Mouse (Mus musculus) liver, embryonic 15.5 days (tissue): ENCODE results near the gene Nln. TPM values are rescaled to one million over a fixed set of nuclear protein-coding genes. Genes with fewer than 3 reads are reported as not detected.

Experiments used
- ATAC-seq: fragments of 200-750 bp; cut with Nextera tagmentation; 2 replicates; pipeline ENCODE4 v1.8.0; 2017; ENCODE audit warnings: moderate number of reproducible peaks, mild to moderate bottlenecking, moderate library complexity; ENCODE audit not compliant: insufficient read depth
- H3K27ac ChIP-seq: fragments of 300-500 bp; sonication (generic); replicated peaks from 2 replicates; pipeline ENCODE4 v1.5.1; 2015; ENCODE audit warnings: mild to moderate bottlenecking, inconsistent platforms
- H3K27me3 ChIP-seq: fragments of 300-500 bp; sonication (generic); 2 replicates; pipeline ENCODE4 v1.6.1; 2015; ENCODE audit warnings: mild to moderate bottlenecking, inconsistent platforms
- H3K36me3 ChIP-seq: fragments of 300-500 bp; sonication (generic); replicated peaks from 2 replicates; pipeline ENCODE4 v1.6.1; 2015; ENCODE audit warnings: moderate library complexity, mild to moderate bottlenecking, inconsistent platforms
- H3K4me1 ChIP-seq: fragments of 300-500 bp; sonication (generic); replicated peaks from 2 replicates; pipeline ENCODE4 v1.6.1; 2015; ENCODE audit warnings: inconsistent platforms
- H3K4me2 ChIP-seq: fragments of 300-500 bp; sonication (generic); 2 replicates; pipeline ENCODE4 v1.6.1; 2015; ENCODE audit warnings: moderate library complexity, mild to moderate bottlenecking, inconsistent platforms
- H3K4me3 ChIP-seq: fragments of 300-500 bp; sonication (generic); replicated peaks from 2 replicates; pipeline ENCODE4 v1.5.1; 2015; ENCODE audit warnings: mild to moderate bottlenecking, inconsistent platforms
- H3K9ac ChIP-seq: fragments of 300-500 bp; sonication (generic); 2 replicates; pipeline ENCODE4 v1.6.1; 2015; ENCODE audit warnings: moderate library complexity, mild to moderate bottlenecking, inconsistent platforms
- H3K9me3 ChIP-seq: fragments of 300-500 bp; sonication (generic); replicated peaks from 2 replicates; pipeline ENCODE4 v1.6.1; 2016; ENCODE audit warnings: inconsistent platforms
- WGBS: fragments of 180-500 bp; shearing (Covaris S2); methylation state at CpG from one replicate; pipeline ENCODE4 v1.1.7; 2015; ENCODE audit warnings: mixed read lengths; ENCODE audit not compliant: insufficient replicate concordance; 5-methylcytosine and 5-hydroxymethylcytosine counted together
- polyA plus RNA-seq: library from polyadenylated mRNA; unstranded; fragments of >200 nt; fragmentation: Nextera tagmentation; extraction: Ambion mirVana; gene quantifications from 2 replicates; pipeline ENCODE4 v1.2.1, GENCODE M21; 2015

The Nln gene
- polyA plus RNA-seq, 1 experiment from 2014 or later: 12.8 TPM

- Histone ChIP-seq H3K4me2 (no peak overlapping the region), H3K9ac (no peak overlapping the region), H3K36me3 (no peaks in the 10 kb centered on the region), H3K9me3 (no peaks in the 10 kb centered on the region), H3K27ac (no peak overlapping the region), H3K4me3 (no peak overlapping the region), H3K27me3 (no peaks in the 10 kb centered on the region), H3K4me1 (no peaks in the 10 kb centered on the region)
- no peak for ATAC-seq
- WGBS: 69% methylated on average over 11 of the region's 11 CpGs
Observed at GRCm38 (mm10) chr13:104014038-104014437, 95.4 kb downstream of the Nln start.

GRCm38 (mm10) chr13:104013380-104013779 lies 96.0 kb downstream of the Nln start:
- 57% methylated on average over 6 of the region's 6 CpGs for WGBS
- no peak overlapping the region for H3K9ac ChIP-seq
- H3K4me2 ChIP-seq: no peak overlapping the region
- no peaks in the 10 kb centered on the region for H3K27me3 ChIP-seq
- H3K9me3 ChIP-seq: no peaks in the 10 kb centered on the region
- no peak for ATAC-seq
- H3K36me3 ChIP-seq: no peaks in the 10 kb centered on the region
- no peak overlapping the region for H3K27ac ChIP-seq
- no peaks in the 10 kb centered on the region for H3K4me1 ChIP-seq
- H3K4me3 ChIP-seq: no peak overlapping the region

- no peak overlapping the region for H3K4me3 ChIP-seq
- H3K27me3 ChIP-seq: no peaks in the 10 kb centered on the region
- no peak overlapping the region for H3K4me2 ChIP-seq
- 27% methylated on average over 11 of the region's 11 CpGs for WGBS
- H3K27ac ChIP-seq: no peak overlapping the region
- ATAC-seq: no peak
- H3K9me3 ChIP-seq: no peaks in the 10 kb centered on the region
- H3K9ac ChIP-seq: no peak overlapping the region
- no peaks in the 10 kb centered on the region for H3K4me1 ChIP-seq
- no peaks in the 10 kb centered on the region for H3K36me3 ChIP-seq
Observed at GRCm38 (mm10) chr13:104012214-104012833, 97.1 kb downstream of the Nln start.

GRCm38 (mm10) chr13:104011289-104011688 lies 98.1 kb downstream of the Nln start:
- H3K9ac ChIP-seq: no peak overlapping the region
- no peaks in the 10 kb centered on the region for H3K4me1 ChIP-seq
- no peaks in the 10 kb centered on the region for H3K9me3 ChIP-seq
- H3K27ac ChIP-seq: no peak overlapping the region
- H3K27me3 ChIP-seq: no peaks in the 10 kb centered on the region
- WGBS: 43% methylated on average over 5 of the region's 5 CpGs
- no peaks in the 10 kb centered on the region for H3K36me3 ChIP-seq
- H3K4me3 ChIP-seq: no peak overlapping the region
- ATAC-seq: no peak
- no peak overlapping the region for H3K4me2 ChIP-seq

GRCm38 (mm10) chr13:104005231-104005845 lies 104.1 kb downstream of the Nln start:
- Histone ChIP-seq H3K27ac (no peak overlapping the region), H3K36me3 (no peaks in the 10 kb centered on the region), H3K4me1 (no peaks in the 10 kb centered on the region), H3K4me2 (no peak overlapping the region), H3K4me3 (no peak overlapping the region), H3K9ac (no peak overlapping the region), H3K27me3 (no peaks in the 10 kb centered on the region), H3K9me3 (no peaks in the 10 kb centered on the region)
- no peak for ATAC-seq
- 68% methylated on average over 6 of the region's 6 CpGs for WGBS

GRCm38 (mm10) chr13:103994085-103994455 lies 115.3 kb downstream of the Nln start:
- no peak for ATAC-seq
- Histone ChIP-seq H3K27me3 (no peaks in the 10 kb centered on the region), H3K9ac (no peak overlapping the region), H3K4me3 (no peak overlapping the region), H3K27ac (no peak overlapping the region), H3K36me3 (no peaks in the 10 kb centered on the region), H3K9me3 (no peaks in the 10 kb centered on the region), H3K4me1 (0 out of 2 replicates have a peak, but pooled peaks cover 6% of the 10 kb centered on the region), H3K4me2 (no peak overlapping the region)
- 19% methylated on average over 5 of the region's 5 CpGs for WGBS

GRCm38 (mm10) chr13:103993142-103994084 lies 116.0 kb downstream of the Nln start:
- H3K9me3 ChIP-seq: no peaks in the 10 kb centered on the region
- H3K9ac ChIP-seq: no peak overlapping the region
- H3K4me2 ChIP-seq: no peak overlapping the region
- ATAC-seq: no peak
- no peak overlapping the region for H3K4me3 ChIP-seq
- H3K4me1 ChIP-seq: 0 out of 2 replicates have a peak, but pooled peaks cover 6% of the 10 kb centered on the region
- H3K27me3 ChIP-seq: no peaks in the 10 kb centered on the region
- H3K27ac ChIP-seq: no peak overlapping the region
- 47% methylated on average over 8 of the region's 8 CpGs for WGBS
- H3K36me3 ChIP-seq: no peaks in the 10 kb centered on the region

GRCm38 (mm10) chr13:103986660-103987059 lies 122.8 kb downstream of the Nln start:
- Histone ChIP-seq H3K36me3 (no peaks in the 10 kb centered on the region), H3K9me3 (no peaks in the 10 kb centered on the region), H3K27me3 (no peaks in the 10 kb centered on the region), H3K27ac (no peak overlapping the region), H3K4me3 (no peak overlapping the region), H3K9ac (no peak overlapping the region), H3K4me2 (no peak overlapping the region), H3K4me1 (no peaks in the 10 kb centered on the region)
- no peak for ATAC-seq
- WGBS: 65% methylated on average over 4 of the region's 4 CpGs

- ATAC-seq: no peak
- H3K4me3 ChIP-seq: no peak overlapping the region
- H3K9ac ChIP-seq: no peak overlapping the region
- no peaks in the 10 kb centered on the region for H3K9me3 ChIP-seq
- no peak overlapping the region for H3K4me2 ChIP-seq
- H3K36me3 ChIP-seq: no peaks in the 10 kb centered on the region
- no peaks in the 10 kb centered on the region for H3K27me3 ChIP-seq
- H3K4me1 ChIP-seq: no peaks in the 10 kb centered on the region
- WGBS: 67% methylated on average over 20 of the region's 20 CpGs
- H3K27ac ChIP-seq: no peak overlapping the region
Observed at GRCm38 (mm10) chr13:103985510-103986278, 123.7 kb downstream of the Nln start.

- 85% methylated on average over 3 of the region's 3 CpGs for WGBS
- Histone ChIP-seq H3K36me3 (no peaks in the 10 kb centered on the region), H3K4me2 (no peak overlapping the region), H3K4me3 (no peak overlapping the region), H3K27ac (no peak overlapping the region), H3K4me1 (no peaks in the 10 kb centered on the region), H3K9me3 (no peaks in the 10 kb centered on the region), H3K9ac (no peak overlapping the region), H3K27me3 (no peaks in the 10 kb centered on the region)
- no peak for ATAC-seq
Observed at GRCm38 (mm10) chr13:103982376-103982775, 127.0 kb downstream of the Nln start.

- Histone ChIP-seq H3K36me3 (no peaks in the 10 kb centered on the region), H3K4me2 (no peak overlapping the region), H3K4me3 (no peak overlapping the region), H3K27me3 (no peaks in the 10 kb centered on the region), H3K9ac (no peak overlapping the region), H3K27ac (no peak overlapping the region), H3K4me1 (no peaks in the 10 kb centered on the region), H3K9me3 (no peaks in the 10 kb centered on the region)
- 62% methylated on average over 5 of the region's 5 CpGs for WGBS
- no peak for ATAC-seq
Observed at GRCm38 (mm10) chr13:103980414-103980813, 129.0 kb downstream of the Nln start.
